Mouse (Mus musculus): ENCODE results near the gene Kat6b. TPM values are rescaled to one million over a fixed set of nuclear protein-coding genes. Genes with fewer than 3 reads are reported as not detected.

The Kat6b gene
- polyA plus RNA-seq, 1 experiment from 2014 or later = 7.1 TPM

DNA sequence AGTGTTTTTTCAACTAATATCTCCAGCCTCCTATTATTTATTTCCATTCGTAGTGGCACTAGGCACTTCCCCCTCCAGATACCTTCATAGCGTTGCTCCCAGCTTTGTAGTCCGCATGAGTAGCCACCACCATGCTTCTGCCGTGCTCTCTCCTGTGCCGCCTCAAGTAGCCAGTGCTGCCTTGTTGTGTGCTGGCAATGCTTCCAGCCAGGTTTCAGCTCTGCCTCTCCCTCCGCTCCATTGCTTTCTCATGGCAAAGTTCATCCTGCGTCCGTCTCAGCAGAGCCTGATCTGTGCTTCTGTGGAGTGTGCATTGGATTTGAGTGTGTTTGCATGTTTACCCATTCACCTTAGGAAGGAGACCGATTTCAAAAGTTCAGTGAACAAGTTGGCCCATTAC lies 144.7 kb downstream of the Kat6b start:
- H3K36me3 ChIP-seq (ENCODE audit: control insufficient read depth, insufficient read depth, low read length) = peaks cover 8% of the 10 kb centered on the region; the same call in 1 of the 2 replicates
- no peak for ATAC-seq
- H3K27ac ChIP-seq (ENCODE audit: low read length) = no peak overlapping the region
- H3K4me1 ChIP-seq (ENCODE audit: control insufficient read depth, insufficient read depth, low read length) = no peaks in the 10 kb centered on the region
- H3K4me2 ChIP-seq (ENCODE audit: low read depth, low read length) = no peak overlapping the region
- no peak overlapping the region for H3K9ac ChIP-seq (ENCODE audit: low read depth, low read length)
- no peaks in the 10 kb centered on the region for H3K27me3 ChIP-seq (replicated peaks; ENCODE audit: control insufficient read depth, insufficient read depth, low read length)
- no peak overlapping the region for H3K4me3 ChIP-seq (ENCODE audit: low read length)
- WGBS = 93% methylated on average over 9 of the region's 9 CpGs
- H3K9me3 ChIP-seq (ENCODE audit: control insufficient read depth, low read length) = no peaks in the 10 kb centered on the region

DNA sequence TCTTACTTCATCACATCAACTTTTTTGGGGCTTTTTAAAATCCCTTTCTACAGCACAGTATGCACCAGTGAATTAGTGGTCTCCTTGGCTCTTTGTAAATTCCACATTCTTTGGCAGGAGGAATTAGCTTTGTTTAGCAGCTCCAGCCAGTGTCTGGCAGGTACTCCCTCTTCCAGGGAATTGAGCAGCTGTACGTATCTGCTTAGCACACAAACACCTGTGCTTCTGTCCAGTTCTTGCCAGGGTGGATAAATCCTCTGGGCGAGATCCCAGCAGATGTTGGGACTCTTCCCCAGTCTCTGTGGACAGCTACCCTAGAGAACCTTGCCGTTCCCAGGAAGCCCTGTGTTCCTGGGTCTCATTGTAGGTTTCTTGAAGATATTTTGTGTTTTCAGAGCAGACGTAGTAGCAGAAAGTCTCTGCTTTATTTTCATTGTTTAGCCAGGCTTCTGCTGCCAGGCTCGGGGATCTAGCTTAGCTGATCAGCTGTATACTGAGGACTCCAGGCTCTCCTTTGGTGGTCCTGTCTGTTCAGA lies 150.5 kb downstream of the Kat6b start:
- H3K9ac ChIP-seq (ENCODE audit: low read depth, low read length) = no peak overlapping the region
- H3K4me3 ChIP-seq (ENCODE audit: low read length) = no peak overlapping the region
- peaks cover 7% of the 10 kb centered on the region; the same call in 1 of the 2 replicates for H3K36me3 ChIP-seq (ENCODE audit: control insufficient read depth, insufficient read depth, low read length)
- ATAC-seq = no peak
- no peaks in the 10 kb centered on the region for H3K4me1 ChIP-seq (ENCODE audit: control insufficient read depth, insufficient read depth, low read length)
- no peaks in the 10 kb centered on the region for H3K9me3 ChIP-seq (ENCODE audit: control insufficient read depth, low read length)
- H3K27me3 ChIP-seq (replicated peaks; ENCODE audit: control insufficient read depth, insufficient read depth, low read length) = no peaks in the 10 kb centered on the region
- 53% methylated on average over 5 of the region's 5 CpGs for WGBS
- no peak overlapping the region for H3K27ac ChIP-seq (ENCODE audit: low read length)
- H3K4me2 ChIP-seq (ENCODE audit: low read depth, low read length) = no peak overlapping the region

- Histone ChIP-seq H3K4me2 (ENCODE audit: low read depth, low read length) (no peak overlapping the region), H3K27ac (ENCODE audit: low read length) (no peak overlapping the region), H3K9ac (ENCODE audit: low read depth, low read length) (no peak overlapping the region), H3K4me3 (ENCODE audit: low read length) (no peak overlapping the region), H3K36me3 (ENCODE audit: control insufficient read depth, insufficient read depth, low read length) (peaks cover 3% of the 10 kb centered on the region; the same call in 1 of the 2 replicates), H3K9me3 (ENCODE audit: control insufficient read depth, low read length) (no peaks in the 10 kb centered on the region), H3K27me3 (replicated peaks; ENCODE audit: control insufficient read depth, insufficient read depth, low read length) (no peaks in the 10 kb centered on the region), H3K4me1 (ENCODE audit: control insufficient read depth, insufficient read depth, low read length) (no peaks in the 10 kb centered on the region)
- 78% methylated on average over 6 of the region's 6 CpGs for WGBS
- no peak for ATAC-seq
Measured at GRCm38 (mm10) chr14:21636548-21636947, 155.3 kb downstream of the Kat6b start.

GRCm38 (mm10) chr14:21640806-21641435 lies 159.7 kb downstream of the Kat6b start:
- no peak overlapping the region for H3K27ac ChIP-seq (ENCODE audit: low read length)
- H3K27me3 ChIP-seq (replicated peaks; ENCODE audit: control insufficient read depth, insufficient read depth, low read length) = no peaks in the 10 kb centered on the region
- no peak overlapping the region for H3K9ac ChIP-seq (ENCODE audit: low read depth, low read length)
- 75% methylated on average over 4 of the region's 4 CpGs for WGBS
- no peaks in the 10 kb centered on the region for H3K9me3 ChIP-seq (ENCODE audit: control insufficient read depth, low read length)
- no peak overlapping the region for H3K4me3 ChIP-seq (ENCODE audit: low read length)
- H3K4me2 ChIP-seq (ENCODE audit: low read depth, low read length) = no peak overlapping the region
- H3K36me3 ChIP-seq (ENCODE audit: control insufficient read depth, insufficient read depth, low read length) = peaks cover 3% of the 10 kb centered on the region; the same call in 1 of the 2 replicates
- ATAC-seq = no peak
- H3K4me1 ChIP-seq (ENCODE audit: control insufficient read depth, insufficient read depth, low read length) = no peaks in the 10 kb centered on the region

DNA sequence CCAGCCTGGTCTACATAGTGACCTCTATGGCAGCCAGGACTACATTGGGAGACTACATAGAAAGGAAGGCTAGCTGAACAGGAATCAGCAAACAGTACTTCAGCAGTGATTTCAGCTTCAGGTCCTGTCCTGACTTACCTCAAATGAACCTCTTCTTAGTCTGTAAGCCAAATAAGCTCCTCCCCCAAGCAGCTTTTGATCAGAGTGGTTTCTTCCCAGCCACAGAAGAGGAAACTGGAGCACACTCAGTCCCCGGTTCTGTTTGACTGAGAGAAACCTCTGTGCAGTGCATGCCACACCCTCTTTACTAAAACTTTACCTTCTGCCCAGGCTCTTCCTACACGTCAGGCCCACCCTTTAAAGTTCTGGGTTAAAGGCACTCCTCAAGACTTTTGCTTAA lies 172.6 kb downstream of the Kat6b start:
- Histone ChIP-seq H3K27me3 (replicated peaks; ENCODE audit: control insufficient read depth, insufficient read depth, low read length) (no peaks in the 10 kb centered on the region), H3K4me1 (ENCODE audit: control insufficient read depth, insufficient read depth, low read length) (no peaks in the 10 kb centered on the region), H3K9ac (ENCODE audit: low read depth, low read length) (no peak overlapping the region), H3K36me3 (ENCODE audit: control insufficient read depth, insufficient read depth, low read length) (no peaks in the 10 kb centered on the region), H3K9me3 (ENCODE audit: control insufficient read depth, low read length) (no peaks in the 10 kb centered on the region), H3K4me2 (ENCODE audit: low read depth, low read length) (no peak overlapping the region), H3K4me3 (ENCODE audit: low read length) (no peak overlapping the region), H3K27ac (ENCODE audit: low read length) (no peak overlapping the region)
- no peak for ATAC-seq
- WGBS = 65% methylated on average over 2 of the region's 2 CpGs

DNA sequence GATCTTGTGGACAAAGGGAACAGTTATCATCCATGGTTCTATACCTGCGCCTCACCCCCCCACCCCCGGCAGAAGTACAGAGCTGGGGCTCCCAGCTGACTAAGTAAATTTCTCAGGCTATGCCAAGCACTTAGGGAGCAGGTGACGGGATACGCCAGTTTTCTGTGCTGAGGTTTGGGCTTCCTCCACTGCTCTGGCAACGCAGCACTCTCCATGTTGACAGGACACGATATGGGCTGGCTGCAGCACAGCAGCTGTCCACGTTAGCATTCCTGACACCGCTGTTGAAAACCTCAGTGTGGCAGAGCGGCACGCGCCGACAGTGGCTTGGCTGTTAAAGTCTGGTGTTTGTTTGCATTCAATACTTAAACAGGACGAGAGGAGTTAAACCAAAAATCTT lies 177.9 kb downstream of the Kat6b start:
- H3K4me1 ChIP-seq (ENCODE audit: control insufficient read depth, insufficient read depth, low read length) = no peaks in the 10 kb centered on the region
- no peak overlapping the region for H3K27ac ChIP-seq (ENCODE audit: low read length)
- no peak overlapping the region for H3K4me2 ChIP-seq (ENCODE audit: low read depth, low read length)
- 74% methylated on average over 13 of the region's 13 CpGs for WGBS
- no peak overlapping the region for H3K9ac ChIP-seq (ENCODE audit: low read depth, low read length)
- H3K36me3 ChIP-seq (ENCODE audit: control insufficient read depth, insufficient read depth, low read length) = peaks cover 5% of the 10 kb centered on the region; the same call in 1 of the 2 replicates
- no peaks in the 10 kb centered on the region for H3K27me3 ChIP-seq (replicated peaks; ENCODE audit: control insufficient read depth, insufficient read depth, low read length)
- H3K4me3 ChIP-seq (ENCODE audit: low read length) = no peak overlapping the region
- ATAC-seq = peak; percentile 26; the same call in 1 of the 2 replicates
- no peaks in the 10 kb centered on the region for H3K9me3 ChIP-seq (ENCODE audit: control insufficient read depth, low read length)

- Histone ChIP-seq H3K4me1 (ENCODE audit: control insufficient read depth, insufficient read depth, low read length) (no peaks in the 10 kb centered on the region), H3K27ac (ENCODE audit: low read length) (no peak overlapping the region), H3K9me3 (ENCODE audit: control insufficient read depth, low read length) (no peaks in the 10 kb centered on the region), H3K9ac (ENCODE audit: low read depth, low read length) (no peak overlapping the region), H3K27me3 (replicated peaks; ENCODE audit: control insufficient read depth, insufficient read depth, low read length) (no peaks in the 10 kb centered on the region), H3K4me3 (ENCODE audit: low read length) (no peak overlapping the region), H3K36me3 (ENCODE audit: control insufficient read depth, insufficient read depth, low read length) (peaks cover 5% of the 10 kb centered on the region; the same call in 1 of the 2 replicates), H3K4me2 (ENCODE audit: low read depth, low read length) (no peak overlapping the region)
- WGBS = 31% methylated on average over 5 of the region's 5 CpGs
- ATAC-seq = peak; percentile 64
Measured at GRCm38 (mm10) chr14:21659652-21660051, 178.4 kb downstream of the Kat6b start.

DNA sequence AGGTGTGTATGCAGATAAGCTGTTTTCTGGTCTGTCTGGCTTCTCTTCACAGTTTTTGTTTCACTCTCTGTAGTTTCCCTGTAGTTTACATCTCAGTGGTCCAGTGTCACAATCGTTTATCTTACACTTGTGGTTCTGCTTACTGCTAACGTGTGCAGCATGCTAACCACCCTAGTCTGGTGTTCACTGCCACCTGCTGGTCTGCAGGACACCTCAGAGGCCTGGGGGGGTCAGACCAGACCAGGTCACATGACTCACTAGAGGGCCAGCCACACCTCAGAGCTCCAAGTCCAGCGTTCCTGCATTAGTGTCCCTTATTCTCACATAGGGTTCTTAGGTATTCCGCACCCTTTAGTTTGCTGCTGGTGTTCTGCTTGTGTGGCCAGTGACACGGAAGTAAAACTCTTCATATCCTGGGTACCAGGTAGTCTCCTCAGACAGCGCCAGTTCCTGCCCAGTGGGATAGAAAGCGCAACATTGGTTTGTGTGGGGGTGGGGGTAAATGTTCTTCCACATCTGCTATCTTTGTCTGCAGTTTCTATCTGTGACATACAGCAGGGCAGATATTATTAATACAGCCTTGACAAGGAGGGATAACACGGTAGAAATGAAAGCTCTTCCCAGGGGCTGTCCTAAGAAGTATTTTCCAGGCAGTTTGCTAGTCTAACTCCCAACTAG lies 181.4 kb downstream of the Kat6b start:
- peak; percentile 72 for ATAC-seq
- Histone ChIP-seq H3K4me3 (ENCODE audit: low read length) (no peak overlapping the region), H3K36me3 (ENCODE audit: control insufficient read depth, insufficient read depth, low read length) (peaks cover 7% of the 10 kb centered on the region; the same call in 1 of the 2 replicates), H3K9me3 (ENCODE audit: control insufficient read depth, low read length) (no peaks in the 10 kb centered on the region), H3K4me1 (ENCODE audit: control insufficient read depth, insufficient read depth, low read length) (no peaks in the 10 kb centered on the region), H3K4me2 (ENCODE audit: low read depth, low read length) (no peak overlapping the region), H3K9ac (ENCODE audit: low read depth, low read length) (no peak overlapping the region), H3K27ac (ENCODE audit: low read length) (no peak overlapping the region), H3K27me3 (replicated peaks; ENCODE audit: control insufficient read depth, insufficient read depth, low read length) (no peaks in the 10 kb centered on the region)
- WGBS = 73% methylated on average over 8 of the region's 8 CpGs

DNA sequence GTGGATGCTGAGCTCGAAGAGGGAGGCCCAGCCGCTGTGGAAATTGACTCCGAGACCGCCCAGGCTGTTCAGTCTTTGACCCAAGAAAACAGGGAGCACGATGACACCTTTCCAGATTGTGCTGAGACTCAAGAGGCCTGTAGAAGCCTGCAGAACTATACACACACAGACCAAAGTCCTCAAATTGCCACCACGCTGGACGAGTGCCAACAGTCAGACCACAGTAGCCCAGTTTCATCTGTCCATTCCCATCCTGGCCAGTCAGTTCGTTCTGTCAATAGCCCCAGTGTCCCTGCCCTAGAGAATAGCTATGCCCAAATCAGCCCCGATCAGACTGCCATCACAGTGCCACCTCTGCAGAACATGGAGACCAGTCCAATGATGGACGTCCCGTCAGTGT lies 188.0 kb downstream of the Kat6b start:
- H3K36me3 ChIP-seq (ENCODE audit: control insufficient read depth, insufficient read depth, low read length) = 0 out of 2 replicates have a peak, but pooled peaks cover 3% of the 10 kb centered on the region
- H3K4me2 ChIP-seq (ENCODE audit: low read depth, low read length) = no peak overlapping the region
- H3K9me3 ChIP-seq (ENCODE audit: control insufficient read depth, low read length) = no peaks in the 10 kb centered on the region
- ATAC-seq = no peak
- H3K27ac ChIP-seq (ENCODE audit: low read length) = no peak overlapping the region
- no peaks in the 10 kb centered on the region for H3K27me3 ChIP-seq (replicated peaks; ENCODE audit: control insufficient read depth, insufficient read depth, low read length)
- no peak overlapping the region for H3K9ac ChIP-seq (ENCODE audit: low read depth, low read length)
- 86% methylated on average over 11 of the region's 11 CpGs for WGBS
- no peak overlapping the region for H3K4me3 ChIP-seq (ENCODE audit: low read length)
- 0 out of 2 replicates have a peak, but pooled peaks cover 5% of the 10 kb centered on the region for H3K4me1 ChIP-seq (ENCODE audit: control insufficient read depth, insufficient read depth, low read length)
